Mouse (Mus musculus): Measurements from ENCODE around the gene Kdm8. TPM values are rescaled to one million over a fixed set of nuclear protein-coding genes. Genes with fewer than 3 reads are reported as not detected.
A peak's percentile ranks its signal among the peaks of the same experiment; 100 is the strongest.

The Kdm8 gene
- total and polyA plus RNA-seq, 2 experiments from 2014 or later = 2.6 to 5.4 TPM

- WGBS = 93% methylated on average over 4 of the region's 4 CpGs
- Histone ChIP-seq H3K27me3 (ENCODE audit: insufficient read depth, low read length) (no peaks in the 10 kb centered on the region), H3K9ac (replicated peaks; ENCODE audit: low read length, poor library complexity, severe bottlenecking) (no peak overlapping the region), H3K4me3 (ENCODE audit: low read depth, low read length) (no peak overlapping the region), H3K9me3 (ENCODE audit: low read length) (no peaks in the 10 kb centered on the region), H3K4me2 (ENCODE audit: low read depth, low read length, poor library complexity, severe bottlenecking) (no peak overlapping the region), H3K4me1 (ENCODE audit: insufficient read depth, low read length) (no peaks in the 10 kb centered on the region), H3K36me3 (ENCODE audit: insufficient read depth, low read length) (peaks cover 41% of the 10 kb centered on the region), H3K27ac (ENCODE audit: low read depth, low read length) (no peak overlapping the region)
- DNase-seq (ENCODE audit: low spot score) (no peak), ATAC-seq (ENCODE audit: low FRiP score) (no peak)
- no peak for TF ChIP-seq CTCF (IDR thresholded peaks at IDR 0.05)
These were observed 26.4 kb downstream of the Kdm8 start for GRCm38 (mm10) chr7:125470901-125471300.

GRCm38 (mm10) chr7:125471991-125472741 is 27.7 kb downstream of the Kdm8 start:
- ATAC-seq (ENCODE audit: low FRiP score) (peak; percentile 52; the same call in 1 of the 2 replicates), DNase-seq (ENCODE audit: low spot score) (peak; percentile 86)
- Histone ChIP-seq H3K27ac (ENCODE audit: low read depth, low read length) (peak overlapping the region; percentile 9; the same call in 1 of the 2 replicates), H3K4me2 (ENCODE audit: low read depth, low read length, poor library complexity, severe bottlenecking) (no peak overlapping the region), H3K36me3 (ENCODE audit: insufficient read depth, low read length) (peaks cover 29% of the 10 kb centered on the region), H3K4me3 (ENCODE audit: low read depth, low read length) (no peak overlapping the region), H3K9ac (replicated peaks; ENCODE audit: low read length, poor library complexity, severe bottlenecking) (no peak overlapping the region), H3K4me1 (ENCODE audit: insufficient read depth, low read length) (no peaks in the 10 kb centered on the region), H3K9me3 (ENCODE audit: low read length) (no peaks in the 10 kb centered on the region), H3K27me3 (ENCODE audit: insufficient read depth, low read length) (no peaks in the 10 kb centered on the region)
- WGBS = 32% methylated on average over 13 of the region's 13 CpGs
- TF ChIP-seq CTCF (IDR thresholded peaks at IDR 0.05) = peak; percentile 97

- Histone ChIP-seq H3K9ac (replicated peaks; ENCODE audit: low read length, poor library complexity, severe bottlenecking) (no peak overlapping the region), H3K27me3 (ENCODE audit: insufficient read depth, low read length) (no peaks in the 10 kb centered on the region), H3K4me3 (ENCODE audit: low read depth, low read length) (no peak overlapping the region), H3K27ac (ENCODE audit: low read depth, low read length) (no peak overlapping the region), H3K36me3 (ENCODE audit: insufficient read depth, low read length) (peaks cover 10% of the 10 kb centered on the region), H3K4me2 (ENCODE audit: low read depth, low read length, poor library complexity, severe bottlenecking) (no peak overlapping the region), H3K9me3 (ENCODE audit: low read length) (no peaks in the 10 kb centered on the region), H3K4me1 (ENCODE audit: insufficient read depth, low read length) (no peaks in the 10 kb centered on the region)
- DNase-seq (ENCODE audit: low spot score) (no peak), ATAC-seq (ENCODE audit: low FRiP score) (no peak)
- TF ChIP-seq CTCF (IDR thresholded peaks at IDR 0.05) = no peak
- 78% methylated on average over 4 of the region's 4 CpGs for WGBS
These were observed 30.1 kb downstream of the Kdm8 start for GRCm38 (mm10) chr7:125474535-125474934.

GRCm38 (mm10) chr7:125475601-125476251 is 31.2 kb downstream of the Kdm8 start:
- peak overlapping the region; percentile 59; the same call in 1 of the 2 replicates for H3K27ac ChIP-seq (ENCODE audit: low read depth, low read length)
- WGBS = 49% methylated on average over 11 of the region's 11 CpGs
- DNase-seq (ENCODE audit: low spot score) (peak; percentile 59), ATAC-seq (ENCODE audit: low FRiP score) (peak; percentile 50; the same call in 1 of the 2 replicates)
- H3K36me3 ChIP-seq (ENCODE audit: insufficient read depth, low read length) = peaks cover 11% of the 10 kb centered on the region
- H3K4me3 ChIP-seq (ENCODE audit: low read depth, low read length) = no peak overlapping the region
- H3K4me1 ChIP-seq (ENCODE audit: insufficient read depth, low read length) = no peaks in the 10 kb centered on the region
- TF ChIP-seq CTCF (IDR thresholded peaks at IDR 0.05) = peak; percentile 32; the same call in 1 of the 2 replicates
- no peak overlapping the region for H3K4me2 ChIP-seq (ENCODE audit: low read depth, low read length, poor library complexity, severe bottlenecking)
- no peaks in the 10 kb centered on the region for H3K9me3 ChIP-seq (ENCODE audit: low read length)
- no peak overlapping the region for H3K9ac ChIP-seq (replicated peaks; ENCODE audit: low read length, poor library complexity, severe bottlenecking)
- no peaks in the 10 kb centered on the region for H3K27me3 ChIP-seq (ENCODE audit: insufficient read depth, low read length)

GRCm38 (mm10) chr7:125478391-125478984 is 34.0 kb downstream of the Kdm8 start:
- DNase-seq (ENCODE audit: low spot score) = no peak
- Histone ChIP-seq H3K9me3 (ENCODE audit: low read length) (no peaks in the 10 kb centered on the region), H3K27ac (ENCODE audit: low read depth, low read length) (no peak overlapping the region), H3K9ac (replicated peaks; ENCODE audit: low read length, poor library complexity, severe bottlenecking) (no peak overlapping the region), H3K27me3 (ENCODE audit: insufficient read depth, low read length) (no peaks in the 10 kb centered on the region), H3K4me2 (ENCODE audit: low read depth, low read length, poor library complexity, severe bottlenecking) (no peak overlapping the region), H3K4me3 (ENCODE audit: low read depth, low read length) (no peak overlapping the region), H3K4me1 (ENCODE audit: insufficient read depth, low read length) (no peaks in the 10 kb centered on the region), H3K36me3 (ENCODE audit: insufficient read depth, low read length) (peaks cover 12% of the 10 kb centered on the region)
- 86% methylated on average over 7 of the region's 7 CpGs for WGBS
- ATAC-seq (ENCODE audit: low FRiP score) = no peak
- no peak for TF ChIP-seq CTCF (IDR thresholded peaks at IDR 0.05)

- Histone ChIP-seq H3K36me3 (ENCODE audit: insufficient read depth, low read length) (peaks cover 13% of the 10 kb centered on the region), H3K9me3 (ENCODE audit: low read length) (no peaks in the 10 kb centered on the region), H3K4me2 (ENCODE audit: low read depth, low read length, poor library complexity, severe bottlenecking) (no peak overlapping the region), H3K27me3 (ENCODE audit: insufficient read depth, low read length) (no peaks in the 10 kb centered on the region), H3K4me3 (ENCODE audit: low read depth, low read length) (no peak overlapping the region), H3K27ac (ENCODE audit: low read depth, low read length) (no peak overlapping the region), H3K4me1 (ENCODE audit: insufficient read depth, low read length) (no peaks in the 10 kb centered on the region), H3K9ac (replicated peaks; ENCODE audit: low read length, poor library complexity, severe bottlenecking) (no peak overlapping the region)
- TF ChIP-seq CTCF (IDR thresholded peaks at IDR 0.05) = no peak
- WGBS = 95% methylated on average over 4 of the region's 4 CpGs
- no peak for DNase-seq (ENCODE audit: low spot score)
- ATAC-seq (ENCODE audit: low FRiP score) = no peak
These were observed 36.0 kb downstream of the Kdm8 start for GRCm38 (mm10) chr7:125480518-125480917.
